Mouse (Mus musculus) MEL (cell line): ENCODE measurements around the gene Serpini1.

Experiments
- CTCF ChIP-seq, 3 experiments: IDR thresholded peaks in 2 of 3; conservative IDR thresholded peaks in 1 of 3; 2 replicates each; pipeline ENCODE4 v1.5.1; 2011 to 2012; ENCODE audit warnings: low read length in 3 of 3, low read depth in 2 of 3, mild to moderate bottlenecking in 2 of 3, improper control_type of control experiment in 1 of 3, inconsistent platforms in 1 of 3, mixed read lengths in 1 of 3, moderate library complexity in 1 of 3; ENCODE audit not compliant: control insufficient read depth in 1 of 3, insufficient read depth in 1 of 3, poor library complexity in 1 of 3, severe bottlenecking in 1 of 3
- NELFE ChIP-seq: IDR thresholded peaks from 2 replicates; pipeline ENCODE4 v1.6.1; 2011; ENCODE audit warnings: low read depth, low read length, improper control_type of control experiment
- POLR2A ChIP-seq, 2 experiments: IDR thresholded peaks; 2 replicates each; pipeline ENCODE4 v1.6.1; 2011 to 2012; ENCODE audit warnings: low read length in 2 of 2, mild to moderate bottlenecking in 2 of 2, control low read depth in 1 of 2, improper control_type of control experiment in 1 of 2, low read depth in 1 of 2, moderate library complexity in 1 of 2; ENCODE audit not compliant: control insufficient read depth in 1 of 2, insufficient read depth in 1 of 2, poor library complexity in 1 of 2
- ZKSCAN1 ChIP-seq: IDR thresholded peaks from 2 replicates; pipeline ENCODE4 v1.6.1; 2012; ENCODE audit warnings: low read depth, mild to moderate bottlenecking, inconsistent platforms, low read length, improper control_type of control experiment, moderate library complexity

GRCm38 (mm10) chr3:75692088-75692487, 134.7 kb downstream of the Serpini1 start:
- TF ChIP-seq CTCF (IDR thresholded peaks at IDR 0.05 in 2 of 3, conservative IDR thresholded peaks at IDR 0.05 in 1 of 3; ENCODE audit: control insufficient read depth in 1 of 3, insufficient read depth in 1 of 3, low read depth in 2 of 3, low read length in 3 of 3, poor library complexity in 1 of 3, severe bottlenecking in 1 of 3) (no peak), POLR2A (IDR thresholded peaks at IDR 0.05; ENCODE audit: control insufficient read depth in 1 of 2, insufficient read depth in 1 of 2, low read depth in 1 of 2, low read length in 2 of 2, poor library complexity in 1 of 2) (no peak), NELFE (no peak), ZKSCAN1 (no peak)
